Mouse (Mus musculus) stomach, postnatal 0 days (tissue): ENCODE results near the gene Hist3h2ba.

Source experiments
- CTCF ChIP-seq: IDR thresholded peaks from 2 replicates; pipeline ENCODE4 v1.5.1; 2016; ENCODE audit warnings: antibody characterized with exemption, low read depth, mild to moderate bottlenecking, moderate library complexity
- EP300 ChIP-seq: optimal IDR thresholded peaks from 2 replicates; pipeline ENCODE3; 2016; ENCODE audit warnings: antibody characterized with exemption

- peak; percentile 10; the same call in 1 of the 2 replicates for TF ChIP-seq CTCF
- TF ChIP-seq EP300: no peak
These were observed 26.3 kb upstream of the Hist3h2ba start for GRCm38 (mm10) chr11:58922420-58922819.
